Mouse (Mus musculus): ENCODE data around the gene Pla2g2f. TPM values are rescaled to one million over a fixed set of nuclear protein-coding genes. Genes with fewer than 3 reads are reported as not detected.

The Pla2g2f gene
- total RNA-seq, 2 experiments from 2014 or later, result 0.14 TPM; not detected in 1

GRCm38 (mm10) chr4:138718586-138719263, 38.7 kb downstream of the Pla2g2f start:
- DNase-seq (ENCODE audit: low spot score in 2 of 2), result no peak

GRCm38 (mm10) chr4:138716697-138717096, 40.7 kb downstream of the Pla2g2f start:
- DNase-seq (ENCODE audit: low spot score in 2 of 2), result no peak

GRCm38 (mm10) chr4:138714186-138714585, 43.2 kb downstream of the Pla2g2f start:
- no peak for DNase-seq (ENCODE audit: low spot score in 2 of 2)

- no peak for DNase-seq (ENCODE audit: low spot score in 2 of 2)
Measured at GRCm38 (mm10) chr4:138712621-138713020, 44.8 kb downstream of the Pla2g2f start.

- no peak for DNase-seq (ENCODE audit: low spot score in 2 of 2)
Measured at GRCm38 (mm10) chr4:138712096-138712495, 45.3 kb downstream of the Pla2g2f start.

- no peak for DNase-seq (ENCODE audit: low spot score in 2 of 2)
Measured at GRCm38 (mm10) chr4:138711051-138711820, 46.2 kb downstream of the Pla2g2f start.

GRCm38 (mm10) chr4:138710633-138711032, 46.8 kb downstream of the Pla2g2f start:
- peak in 1 of 2 experiments; percentile 58 for DNase-seq (ENCODE audit: low spot score in 2 of 2)

GRCm38 (mm10) chr4:138709944-138710343, 47.5 kb downstream of the Pla2g2f start:
- DNase-seq (ENCODE audit: low spot score in 2 of 2), result no peak

GRCm38 (mm10) chr4:138709246-138709645, 48.2 kb downstream of the Pla2g2f start:
- no peak for DNase-seq (ENCODE audit: low spot score in 2 of 2)

- DNase-seq (ENCODE audit: low spot score in 2 of 2), result peak; percentile 56 to 60
Measured at GRCm38 (mm10) chr4:138708636-138709035, 48.8 kb downstream of the Pla2g2f start.

GRCm38 (mm10) chr4:138706620-138707019, 50.8 kb downstream of the Pla2g2f start:
- DNase-seq (ENCODE audit: low spot score in 2 of 2), result no peak

GRCm38 (mm10) chr4:138704169-138704568, 53.3 kb downstream of the Pla2g2f start:
- DNase-seq (ENCODE audit: low spot score in 2 of 2), result no peak

GRCm38 (mm10) chr4:138703591-138703990, 53.8 kb downstream of the Pla2g2f start:
- DNase-seq (ENCODE audit: low spot score in 2 of 2), result no peak

GRCm38 (mm10) chr4:138702528-138702927, 54.9 kb downstream of the Pla2g2f start:
- no peak for DNase-seq (ENCODE audit: low spot score in 2 of 2)

GRCm38 (mm10) chr4:138702031-138702430, 55.4 kb downstream of the Pla2g2f start:
- DNase-seq (ENCODE audit: low spot score in 2 of 2), result no peak

GRCm38 (mm10) chr4:138701111-138701510, 56.3 kb downstream of the Pla2g2f start:
- no peak for DNase-seq (ENCODE audit: low spot score in 2 of 2)

Other genes starting within 250 kb of the Pla2g2f start
- 1 to 10 TPM; 4.2 to 4.6 TPM for gene Vwa5b1, start 121.7 kb downstream of the Pla2g2f start, total RNA-seq (2021)
- under 1 TPM in 1 of 2 experiments, not detected in 1; 0.35 TPM for gene Pla2g2c, start 32.8 kb downstream of the Pla2g2f start, total RNA-seq (2021)
- gene Ubxn10, start 20.5 kb downstream of the Pla2g2f start, total RNA-seq (2021), result 1 to 10 TPM in 1 of 2 experiments, under 1 TPM in 1; 0.56 to 1.2 TPM
- gene Pla2g2d, start 18.1 kb upstream of the Pla2g2f start, total RNA-seq (2021), result under 1 TPM; 0.47 to 0.77 TPM
- 1 to 10 TPM; 3.6 to 3.9 TPM for gene Pla2g5, start 105.9 kb upstream of the Pla2g2f start, total RNA-seq (2021)
- gene Gm13030, start 116.3 kb upstream of the Pla2g2f start, total RNA-seq (2021), result not detected
- gene Pla2g2e, start 120.3 kb upstream of the Pla2g2f start, total RNA-seq (2021), result not detected
- gene Otud3, start 156.3 kb upstream of the Pla2g2f start, total RNA-seq (2021), result 10 to 100 TPM; 14.8 to 17.1 TPM
- gene Rnf186, start 209.5 kb upstream of the Pla2g2f start, total RNA-seq (2021), result not detected
- 1 to 10 TPM; 2.1 to 2.3 TPM for gene Tmco4, start 215.3 kb upstream of the Pla2g2f start, total RNA-seq (2021)